Mouse (Mus musculus) kidney, adult 2 months (tissue): Measurements from ENCODE around the gene B3galnt2. TPM values are rescaled to one million over a fixed set of nuclear protein-coding genes. Genes with fewer than 3 reads are reported as not detected.
"Not testable (repeated sequence)": the region's sequence is repeated elsewhere in the genome, so short reads cannot be mapped to it uniquely, and the experiment has no call there.

Experiments
- DNase-seq: peaks from one replicate; pipeline ENCODE4 v3.0.0; 2021
- H3K27ac ChIP-seq: fragments of 200-500 bp; 2 replicates; pipeline ENCODE4 v1.5.1; 2012; ENCODE audit warnings: low read depth, low read length, control low read depth, inconsistent platforms; ENCODE audit not compliant: insufficient read depth
- H3K27me3 ChIP-seq: fragments of 200-500 bp; replicated peaks from 2 replicates; pipeline ENCODE4 v1.6.1; 2012; ENCODE audit warnings: mild to moderate bottlenecking, moderate library complexity, low read length, inconsistent platforms; ENCODE audit not compliant: control insufficient read depth, insufficient read depth
- H3K36me3 ChIP-seq: fragments of 200-500 bp; 2 replicates; pipeline ENCODE4 v1.6.1; 2012; ENCODE audit warnings: mild to moderate bottlenecking, moderate library complexity, low read length, inconsistent platforms; ENCODE audit not compliant: control insufficient read depth, insufficient read depth
- H3K4me1 ChIP-seq: fragments of 200-500 bp; 2 replicates; pipeline ENCODE4 v1.6.1; 2011; ENCODE audit warnings: low read length; ENCODE audit not compliant: control insufficient read depth, insufficient read depth
- H3K4me3 ChIP-seq: fragments of 200-500 bp; 2 replicates; pipeline ENCODE4 v1.5.1; 2011; ENCODE audit warnings: mild to moderate bottlenecking, low read depth, low read length, control low read depth; ENCODE audit not compliant: insufficient read depth
- CTCF ChIP-seq: fragments of 200-500 bp; conservative IDR thresholded peaks from 2 replicates; pipeline ENCODE4 v1.5.1; 2011; ENCODE audit warnings: low read depth, mild to moderate bottlenecking, control low read depth, low read length, moderate library complexity, mixed read lengths; ENCODE audit not compliant: insufficient read depth, insufficient read length
- POLR2A ChIP-seq: fragments of 200-500 bp; IDR thresholded peaks from one replicate; pipeline ENCODE4 v1.6.1; 2011; ENCODE audit warnings: low read depth, low read length, control low read depth
- WGBS: fragments of 180-500 bp; shearing (Covaris S2); methylation state at CpG from one replicate; pipeline ENCODE4 v1.1.7; 2018; 5-methylcytosine and 5-hydroxymethylcytosine counted together
- polyA plus RNA-seq: library from polyadenylated mRNA; depleted of rRNA; stranded (reverse); fragments of >200 nt; gene quantifications from 2 replicates; pipeline ENCODE4 v1.2.3, GENCODE M21; 2012

Gene B3galnt2
- polyA plus RNA-seq, 1 experiment = 17.4 TPM

GRCm38 (mm10) chr13:13960211-13960610 is 5.9 kb downstream of the B3galnt2 start:
- no peak for DNase-seq
- no peak for TF ChIP-seq POLR2A
- no peak for TF ChIP-seq CTCF
- H3K4me1 ChIP-seq = peaks cover 3% of the 10 kb centered on the region; the same call in 1 of the 2 replicates
- WGBS = 92% methylated on average over 4 of the region's 4 CpGs
- H3K27ac ChIP-seq = no peak overlapping the region
- H3K27me3 ChIP-seq = no peaks in the 10 kb centered on the region
- H3K4me3 ChIP-seq = no peak overlapping the region
- no peaks in the 10 kb centered on the region for H3K36me3 ChIP-seq

DNA sequence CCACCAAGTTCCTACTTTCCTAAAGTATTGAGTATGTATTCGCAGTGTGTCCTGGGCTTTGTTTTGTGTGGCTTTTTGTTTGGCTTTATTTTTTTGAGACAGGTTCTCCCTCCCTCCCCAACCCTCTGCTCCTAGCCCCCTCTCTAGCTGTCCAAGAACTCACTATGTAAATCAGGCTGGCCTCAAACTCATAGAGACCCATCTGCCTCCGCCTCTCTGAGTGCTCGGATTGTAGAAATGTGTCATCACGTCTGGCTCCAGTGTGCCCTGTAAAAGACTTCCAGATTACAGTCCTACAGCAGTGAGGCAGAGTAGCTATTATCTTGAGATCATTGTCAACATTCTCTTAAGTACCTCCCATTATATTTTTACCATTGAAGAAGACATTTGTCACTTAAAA is 6.8 kb downstream of the B3galnt2 start:
- Histone ChIP-seq H3K36me3 (no peaks in the 10 kb centered on the region), H3K4me1 (peaks cover 3% of the 10 kb centered on the region; the same call in 1 of the 2 replicates), H3K4me3 (no peak overlapping the region), H3K27me3 (no peaks in the 10 kb centered on the region), H3K27ac (no peak overlapping the region)
- no peak for TF ChIP-seq POLR2A
- no peak for TF ChIP-seq CTCF
- 84% methylated on average over 4 of the region's 4 CpGs for WGBS
- no peak for DNase-seq

DNA sequence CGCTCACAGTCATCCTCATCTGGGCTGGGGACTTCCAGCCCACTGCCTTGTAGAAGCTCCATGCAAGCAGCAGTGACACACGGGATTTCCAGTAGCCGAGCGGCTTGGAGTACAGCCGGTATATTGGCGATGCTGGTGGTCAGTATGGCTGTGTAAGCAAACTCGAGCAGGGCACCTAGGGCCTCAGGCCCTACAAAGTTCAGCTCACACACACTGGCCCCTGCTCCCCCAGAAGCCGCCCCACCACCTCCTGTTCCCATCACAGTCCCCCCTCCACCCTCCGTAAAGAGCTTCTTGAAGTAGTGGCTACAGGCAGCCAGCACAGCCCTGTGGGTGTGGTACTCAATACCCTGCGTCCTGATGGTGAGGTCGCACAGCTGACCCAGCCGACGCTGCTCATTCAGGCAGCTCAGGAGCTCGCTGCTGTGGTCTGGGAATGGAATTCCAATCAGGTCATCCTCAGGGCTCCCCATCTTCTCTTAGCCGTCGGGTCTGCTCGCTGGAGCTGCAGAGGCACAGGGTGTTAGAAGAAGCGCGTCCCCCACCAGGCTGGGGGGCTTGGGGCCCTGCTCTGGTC is 11.2 kb downstream of the B3galnt2 start:
- no peak for DNase-seq
- WGBS = 66% methylated on average over 19 of the region's 19 CpGs
- Histone ChIP-seq H3K4me3 (no peak overlapping the region), H3K36me3 (no peaks in the 10 kb centered on the region), H3K27me3 (no peaks in the 10 kb centered on the region), H3K27ac (no peak overlapping the region), H3K4me1 (no peaks in the 10 kb centered on the region)
- TF ChIP-seq CTCF (no peak), POLR2A (no peak)

- no peak for DNase-seq
- H3K36me3 ChIP-seq = no peaks in the 10 kb centered on the region
- no peaks in the 10 kb centered on the region for H3K4me1 ChIP-seq
- 62% methylated on average over 4 of the region's 4 CpGs for WGBS
- no peaks in the 10 kb centered on the region for H3K27me3 ChIP-seq
- TF ChIP-seq POLR2A (no peak), CTCF (no peak)
- H3K27ac ChIP-seq = no peak overlapping the region
- no peak overlapping the region for H3K4me3 ChIP-seq
These were observed 11.9 kb downstream of the B3galnt2 start for GRCm38 (mm10) chr13:13966172-13966571.

GRCm38 (mm10) chr13:13968629-13969111 is 14.4 kb downstream of the B3galnt2 start:
- no peaks in the 10 kb centered on the region for H3K4me1 ChIP-seq
- no peaks in the 10 kb centered on the region for H3K27me3 ChIP-seq
- no peak for TF ChIP-seq CTCF
- TF ChIP-seq POLR2A = no peak
- no peak for DNase-seq
- no peaks in the 10 kb centered on the region for H3K36me3 ChIP-seq
- WGBS = 67% methylated on average over 4 of the region's 4 CpGs
- H3K27ac ChIP-seq = no peak overlapping the region
- no peak overlapping the region for H3K4me3 ChIP-seq

DNA sequence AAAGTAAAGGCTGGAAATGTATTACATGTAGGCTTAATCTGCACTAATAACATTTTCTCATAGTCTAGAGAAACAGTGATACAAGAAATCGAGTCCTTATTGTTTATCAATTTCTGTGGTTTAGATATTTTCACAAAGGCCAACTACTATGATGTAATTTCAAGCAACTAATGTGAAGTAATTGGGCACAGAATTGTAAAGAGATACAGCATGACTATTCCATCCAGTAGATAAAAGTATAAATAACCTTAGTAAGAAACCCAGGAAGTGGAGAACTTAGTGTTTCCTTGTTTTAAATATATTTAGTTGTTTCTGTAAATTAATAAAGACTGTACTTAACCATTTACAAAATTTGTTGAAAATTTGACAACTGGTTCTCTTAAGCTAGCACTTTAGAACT is 15.5 kb downstream of the B3galnt2 start:
- no peak for DNase-seq
- H3K4me3 ChIP-seq = no peak overlapping the region
- H3K4me1 ChIP-seq = no peaks in the 10 kb centered on the region
- no peaks in the 10 kb centered on the region for H3K36me3 ChIP-seq
- TF ChIP-seq POLR2A (no peak), CTCF (no peak)
- H3K27me3 ChIP-seq = no peaks in the 10 kb centered on the region
- no peak overlapping the region for H3K27ac ChIP-seq
- WGBS = 94% methylated on average over 1 of the region's 1 CpGs

GRCm38 (mm10) chr13:13981842-13982241 is 27.6 kb downstream of the B3galnt2 start:
- 85% methylated on average over 1 of the region's 1 CpGs for WGBS
- DNase-seq, H3K27ac ChIP-seq, H3K4me1 ChIP-seq, H3K36me3 ChIP-seq, H3K4me3 ChIP-seq, H3K27me3 ChIP-seq: not testable (repeated sequence)
